Mouse (Mus musculus) megakaryocyte, embryonic 14.5 days (primary cell): ENCODE measurements around the gene Slc39a8.

Experiments
- FLI1 ChIP-seq: IDR thresholded peaks from 2 replicates; pipeline ENCODE4 v1.6.1; 2012; ENCODE audit warnings: low read length, inconsistent platforms, mixed read lengths
- GATA1 ChIP-seq: IDR thresholded peaks from 3 replicates; pipeline ENCODE4 v1.6.1; 2012; ENCODE audit warnings: mixed read lengths, low read length, inconsistent platforms, borderline replicate concordance

- TF ChIP-seq GATA1: no peak
- TF ChIP-seq FLI1: no peak
These were observed 8.9 kb upstream of the Slc39a8 start for GRCm38 (mm10) chr3:135815973-135816727.
